26 mouse cellular contexts compared by ENCODE assay signal in the genomic region with DNA sequence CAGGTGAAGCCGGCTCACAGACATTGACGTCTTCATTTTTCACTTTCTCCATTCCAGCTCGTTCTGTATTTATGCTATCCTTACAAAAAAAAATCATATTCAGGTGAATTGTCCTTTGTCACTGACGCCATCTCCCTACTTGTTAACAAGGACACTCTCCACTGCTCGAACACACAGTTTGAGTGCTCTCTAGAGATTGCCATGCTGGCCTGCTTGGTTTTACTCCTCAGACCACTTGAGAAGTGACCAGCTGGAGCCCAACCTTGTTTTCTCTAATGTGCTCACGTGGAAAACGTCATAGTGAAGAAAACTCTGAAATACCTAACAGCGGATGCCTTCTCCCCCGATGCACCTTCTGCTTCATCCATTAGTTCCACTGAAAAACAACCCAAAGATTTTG. TPM values are rescaled to one million over a fixed set of nuclear protein-coding genes. Genes with fewer than 3 reads are reported as not detected.
"Had no signal": no experiment of that assay in that cellular context is flagged by ENCODE, and none has a peak within 500 bp of the region (broad histone marks: within the 10 kb centered on the region; RNA-seq: fewer than 3 reads in every experiment).

No protein-coding gene starts in this region.

- H3K36me3 ChIP-seq: heart, embryonic 13.5 days; heart, embryonic 15.5 days; hindbrain, embryonic 13.5 days; hindbrain, embryonic 15.5 days; kidney, embryonic 15.5 days; limb, embryonic 10.5 days; limb, embryonic 12.5 days had no signal

- H3K4me1 ChIP-seq: heart, embryonic 13.5 days; heart, embryonic 15.5 days; hindbrain, embryonic 13.5 days; hindbrain, embryonic 15.5 days; kidney, embryonic 15.5 days; limb, embryonic 10.5 days; limb, embryonic 12.5 days had no signal

- H3K9ac ChIP-seq: heart, embryonic 13.5 days; heart, embryonic 15.5 days; hindbrain, embryonic 13.5 days; hindbrain, embryonic 15.5 days; kidney, embryonic 15.5 days; limb, embryonic 12.5 days had no signal

- ATAC-seq: hindbrain, postnatal 0 days; intestine, embryonic 16.5 days had no signal

- H3K27me3 ChIP-seq: heart, embryonic 13.5 days; heart, embryonic 15.5 days; hindbrain, embryonic 13.5 days; hindbrain, embryonic 15.5 days; kidney, embryonic 15.5 days; limb, embryonic 12.5 days had no signal

- H3K27ac ChIP-seq: heart, adult 2 months; heart, embryonic 13.5 days; heart, embryonic 15.5 days; hindbrain, embryonic 13.5 days; hindbrain, embryonic 15.5 days; hindbrain, postnatal 0 days; kidney, embryonic 15.5 days; kidney, postnatal 0 days; limb, embryonic 10.5 days; limb, embryonic 12.5 days had no signal

- DNase-seq: gastrocnemius, postnatal 14 days; gastrocnemius, postnatal 36 days; heart, adult 11 months; heart, adult 2 months; heart, postnatal 14 days; heart, postnatal 36 days; kidney, adult 11 months; kidney, adult 2 months; kidney, adult 9 months; kidney, postnatal 14 days; kidney, postnatal 36 days; layer of hippocampus, adult 9-11 months; layer of hippocampus, postnatal 36 days; liver had no signal

- H3K4me3 ChIP-seq: heart, adult 2 months; heart, embryonic 13.5 days; heart, embryonic 15.5 days; hindbrain, embryonic 13.5 days; hindbrain, embryonic 15.5 days; kidney, embryonic 15.5 days; limb, embryonic 10.5 days; limb, embryonic 12.5 days had no signal

- H3K4me2 ChIP-seq: heart, embryonic 11.5 days; heart, embryonic 13.5 days; heart, embryonic 15.5 days; hindbrain, embryonic 13.5 days; hindbrain, embryonic 15.5 days; kidney, embryonic 15.5 days; limb, embryonic 12.5 days had no signal

- H3K9me3 ChIP-seq: heart, embryonic 13.5 days; heart, embryonic 15.5 days; hindbrain, embryonic 13.5 days; hindbrain, embryonic 15.5 days; kidney, embryonic 15.5 days; limb, embryonic 10.5 days; limb, embryonic 12.5 days had no signal

RNA-seq across cellular contexts. Expression of gene Exd1, which starts 8.6 kb away (rescaled TPM):
- total RNA-seq: hematopoietic stem cell, adult 5-6 weeks had no signal
